Mouse (Mus musculus) testis, adult 2 months (tissue): ENCODE data around the gene Mymk.
A peak's percentile ranks its signal among the peaks of the same experiment; 100 is the strongest.

Experiments used
- CTCF ChIP-seq: fragments of 200-500 bp; IDR thresholded peaks from 2 replicates; pipeline ENCODE4 v1.5.1; 2012; ENCODE audit warnings: low read depth, mild to moderate bottlenecking, inconsistent platforms, low read length, moderate library complexity; ENCODE audit not compliant: control insufficient read depth, insufficient read depth, insufficient replicate concordance
- POLR2A ChIP-seq: fragments of 200-500 bp; IDR thresholded peaks from 2 replicates; pipeline ENCODE4 v1.6.1; 2012; ENCODE audit warnings: low read depth, mild to moderate bottlenecking, inconsistent platforms, low read length, moderate library complexity; ENCODE audit not compliant: control insufficient read depth

DNA sequence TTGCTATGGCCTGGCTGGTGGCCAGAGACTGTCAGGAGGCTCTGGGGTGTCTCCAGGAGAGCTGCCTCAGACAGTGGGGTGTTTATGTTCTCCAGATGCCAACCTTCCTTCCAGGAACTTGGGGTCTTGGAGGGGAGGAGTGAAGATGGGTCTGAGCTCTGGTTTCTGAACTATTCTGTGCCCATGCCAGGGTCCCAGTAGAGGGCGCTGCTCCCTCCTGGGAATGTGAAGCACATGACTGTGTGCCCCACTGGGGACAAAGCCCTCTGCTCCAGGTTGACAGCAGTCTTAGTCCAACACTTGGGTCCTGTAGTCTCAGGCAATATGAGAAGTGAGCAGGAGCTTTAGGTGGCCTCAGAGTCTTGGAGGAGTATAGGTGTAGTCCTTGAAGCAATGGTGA is 32.7 kb downstream of the Mymk start:
- peak; percentile 37; the same call in 1 of the 2 replicates for TF ChIP-seq CTCF
- no peak for TF ChIP-seq POLR2A
